In the genomic region with DNA sequence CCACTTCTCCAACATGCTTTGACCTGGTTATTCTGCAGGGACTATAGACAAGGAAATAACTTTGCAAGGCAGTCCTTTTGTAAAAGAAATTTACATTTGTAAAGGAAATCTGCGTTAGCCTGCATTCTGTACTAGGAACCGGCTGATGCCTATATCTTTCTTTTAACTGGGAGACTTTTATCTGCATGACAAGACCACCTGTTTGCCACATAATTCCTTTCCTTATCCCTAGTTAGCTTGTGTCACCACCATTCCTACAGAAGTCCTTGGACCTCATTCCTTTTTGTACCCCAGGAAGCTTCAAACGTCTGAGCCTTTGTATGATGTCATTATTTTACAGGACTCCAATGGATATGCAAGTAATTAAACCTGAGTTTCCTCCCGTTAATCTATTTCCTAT, we compare ENCODE assay signal across 40 mouse cellular contexts. TPM values are rescaled to one million over a fixed set of nuclear protein-coding genes. Genes with fewer than 3 reads are reported as not detected.
"Had no signal": no experiment of that assay in that cellular context is flagged by ENCODE, and none has a peak within 500 bp of the region (broad histone marks: within the 10 kb centered on the region; RNA-seq: fewer than 3 reads in every experiment).

No protein-coding gene starts in this region.

- H3K36me3 ChIP-seq: intestine, embryonic 15.5 days; limb, embryonic 15.5 days had no signal

- DNase-seq: gastrocnemius, adult 2 months; gastrocnemius, postnatal 10 days; gastrocnemius, postnatal 25 days; heart, adult 18-20 months; heart, postnatal 10 days; heart, postnatal 4 days; kidney, adult 18-20 months; kidney, adult 8-10 months; kidney, postnatal 10 days; kidney, postnatal 25 days; kidney, postnatal 4 days; left cerebral cortex, postnatal 4 days had no signal

- H3K9me3 ChIP-seq: heart, embryonic 10.5 days; heart, embryonic 12.5 days; hindbrain, embryonic 10.5 days; hindbrain, embryonic 12.5 days; intestine, embryonic 15.5 days; limb, embryonic 13.5 days; limb, embryonic 15.5 days; liver, embryonic 12.5 days had no signal

- H3K4me3 ChIP-seq: gastrocnemius, adult 2 months; heart, embryonic 10.5 days; heart, embryonic 12.5 days; hindbrain, embryonic 10.5 days; hindbrain, embryonic 12.5 days; intestine, embryonic 15.5 days; layer of hippocampus, adult 2 months; left cerebral cortex, adult 2 months; limb, embryonic 13.5 days; limb, embryonic 15.5 days; liver, embryonic 12.5 days had no signal

- H3K9ac ChIP-seq: hindbrain, embryonic 12.5 days; hindbrain, embryonic 14.5 days; intestine, embryonic 15.5 days; limb, embryonic 13.5 days; limb, embryonic 15.5 days; liver, embryonic 14.5 days had no signal

- H3K4me2 ChIP-seq: heart, embryonic 12.5 days; hindbrain, embryonic 12.5 days; hindbrain, embryonic 14.5 days; intestine, embryonic 15.5 days; limb, embryonic 13.5 days; limb, embryonic 15.5 days; liver, embryonic 12.5 days had no signal

- ATAC-seq: hindbrain, embryonic 16.5 days; inflammation-experienced regulatory T-cells, adult 6 months; intestine, embryonic 15.5 days; intestine, postnatal 0 days; liver, embryonic 12.5 days had no signal

- H3K27ac ChIP-seq: gastrocnemius, adult 2 months; hindbrain, embryonic 10.5 days; hindbrain, embryonic 12.5 days; hindbrain, embryonic 14.5 days; intestine, embryonic 15.5 days; layer of hippocampus, adult 2 months; left cerebral cortex, adult 2 months; limb, embryonic 13.5 days; limb, embryonic 15.5 days; liver, embryonic 14.5 days had no signal

- H3K27me3 ChIP-seq: heart, embryonic 12.5 days; hindbrain, embryonic 12.5 days; intestine, embryonic 15.5 days; limb, embryonic 13.5 days; limb, embryonic 15.5 days; liver, embryonic 12.5 days had no signal

RNA-seq across cellular contexts. Expression of a gene that starts 1.7 kb away (rescaled TPM):
- total RNA-seq: gastrocnemius, adult 2 months had no signal

RNA-seq across cellular contexts. Expression of a gene that starts 34.8 kb away (rescaled TPM):
- total RNA-seq: gastrocnemius, adult 2 months; gastrocnemius, postnatal 10 days; gastrocnemius, postnatal 25 days; gastrocnemius, postnatal 4 days; granulocyte monocyte progenitor cell, adult 5-6 weeks; heart, adult 18-20 months; heart, adult 8-10 months; heart, postnatal 10 days; heart, postnatal 25 days; heart, postnatal 4 days; layer of hippocampus, adult 2 months; layer of hippocampus, postnatal 10 days; layer of hippocampus, postnatal 25 days; left cerebral cortex, adult 2 months; left cerebral cortex, postnatal 14 days; left cerebral cortex, postnatal 4 days; liver, adult 2 months had no signal
- polyA plus RNA-seq: heart, embryonic 10.5 days; heart, embryonic 12.5 days; heart, embryonic 14.5 days; heart, embryonic 16.5 days; hindbrain, embryonic 10.5 days; hindbrain, embryonic 12.5 days; hindbrain, embryonic 16.5 days; inflammation-experienced regulatory T-cells, adult 6 months; intestine, embryonic 15.5 days; intestine, postnatal 0 days; kidney, embryonic 14.5 days; kidney, embryonic 16.5 days; limb, embryonic 11.5 days; limb, embryonic 13.5 days; limb, embryonic 15.5 days; liver, adult 2 months; liver, embryonic 12.5 days; liver, embryonic 14.5 days had no signal
